Mouse (Mus musculus): Measurements from ENCODE around the gene Ldb1.

Gene Ldb1

GRCm38 (mm10) chr19:46044993-46045695 is at the start of gene Ldb1:
TSS of gene Ldb1 (minus strand) at chr19:46045214.
- no peak for DNase-seq (ENCODE audit: low read depth, low spot score)

- DNase-seq (ENCODE audit: low read depth, low spot score), result no peak
Observed at GRCm38 (mm10) chr19:46094144-46094543, 49.1 kb upstream of the Ldb1 start.

- no peak for DNase-seq (ENCODE audit: low read depth, low spot score)
Observed at GRCm38 (mm10) chr19:46091641-46092040, 46.6 kb upstream of the Ldb1 start.

GRCm38 (mm10) chr19:46087871-46088270 is 42.9 kb upstream of the Ldb1 start:
- DNase-seq (ENCODE audit: low read depth, low spot score), result no peak

GRCm38 (mm10) chr19:46086337-46086736 is 41.3 kb upstream of the Ldb1 start:
- DNase-seq (ENCODE audit: low read depth, low spot score), result peak; percentile 63

- DNase-seq (ENCODE audit: low read depth, low spot score), result no peak
Observed at GRCm38 (mm10) chr19:46085185-46085584, 40.2 kb upstream of the Ldb1 start.

GRCm38 (mm10) chr19:46078535-46078934 is 33.5 kb upstream of the Ldb1 start:
- DNase-seq (ENCODE audit: low read depth, low spot score), result no peak

GRCm38 (mm10) chr19:46075616-46076607 is 30.9 kb upstream of the Ldb1 start, which contains the start of gene Nolc1:
TSS of gene Nolc1 (plus strand) at chr19:46075863.
- peak; percentile 94 for DNase-seq (ENCODE audit: low read depth, low spot score)

- no peak for DNase-seq (ENCODE audit: low read depth, low spot score)
Observed at GRCm38 (mm10) chr19:46074266-46074665, 29.3 kb upstream of the Ldb1 start.

GRCm38 (mm10) chr19:46073285-46073684 is 28.3 kb upstream of the Ldb1 start:
- DNase-seq (ENCODE audit: low read depth, low spot score), result no peak

GRCm38 (mm10) chr19:46068054-46068453 is 23.0 kb upstream of the Ldb1 start:
- no peak for DNase-seq (ENCODE audit: low read depth, low spot score)

GRCm38 (mm10) chr19:46060845-46061244 is 15.8 kb upstream of the Ldb1 start:
- no peak for DNase-seq (ENCODE audit: low read depth, low spot score)

- DNase-seq (ENCODE audit: low read depth, low spot score), result no peak
Observed at GRCm38 (mm10) chr19:46058466-46058865, 13.5 kb upstream of the Ldb1 start.

GRCm38 (mm10) chr19:46056947-46057607 is 12.1 kb upstream of the Ldb1 start:
- peak; percentile 57 for DNase-seq (ENCODE audit: low read depth, low spot score)

- DNase-seq (ENCODE audit: low read depth, low spot score), result peak; percentile 91
Observed at GRCm38 (mm10) chr19:46056388-46056946, 11.5 kb upstream of the Ldb1 start.

GRCm38 (mm10) chr19:46055752-46056387 is 10.9 kb upstream of the Ldb1 start:
- no peak for DNase-seq (ENCODE audit: low read depth, low spot score)

- no peak for DNase-seq (ENCODE audit: low read depth, low spot score)
Observed at GRCm38 (mm10) chr19:46050462-46050861, 5.4 kb upstream of the Ldb1 start.

GRCm38 (mm10) chr19:46049129-46049528 is 4.1 kb upstream of the Ldb1 start:
- no peak for DNase-seq (ENCODE audit: low read depth, low spot score)

GRCm38 (mm10) chr19:46047426-46047825 is 2.4 kb upstream of the Ldb1 start:
- no peak for DNase-seq (ENCODE audit: low read depth, low spot score)

GRCm38 (mm10) chr19:46046621-46047025 is 1.6 kb upstream of the Ldb1 start:
- DNase-seq (ENCODE audit: low read depth, low spot score), result no peak

GRCm38 (mm10) chr19:46045696-46046311 is 790 bp upstream of the Ldb1 start:
- no peak for DNase-seq (ENCODE audit: low read depth, low spot score)
